Mouse (Mus musculus) bone marrow macrophage, adult 2 months (primary cell): ENCODE results near the gene Jade2.

Source experiments
- CTCF ChIP-seq: IDR thresholded peaks from 2 replicates; pipeline ENCODE4 v1.5.1; 2012; ENCODE audit warnings: low read depth, mild to moderate bottlenecking, low read length, moderate library complexity
- POLR2A ChIP-seq: IDR thresholded peaks from 2 replicates; pipeline ENCODE4 v1.6.1; 2012; ENCODE audit warnings: mild to moderate bottlenecking, low read depth, low read length, borderline replicate concordance

DNA sequence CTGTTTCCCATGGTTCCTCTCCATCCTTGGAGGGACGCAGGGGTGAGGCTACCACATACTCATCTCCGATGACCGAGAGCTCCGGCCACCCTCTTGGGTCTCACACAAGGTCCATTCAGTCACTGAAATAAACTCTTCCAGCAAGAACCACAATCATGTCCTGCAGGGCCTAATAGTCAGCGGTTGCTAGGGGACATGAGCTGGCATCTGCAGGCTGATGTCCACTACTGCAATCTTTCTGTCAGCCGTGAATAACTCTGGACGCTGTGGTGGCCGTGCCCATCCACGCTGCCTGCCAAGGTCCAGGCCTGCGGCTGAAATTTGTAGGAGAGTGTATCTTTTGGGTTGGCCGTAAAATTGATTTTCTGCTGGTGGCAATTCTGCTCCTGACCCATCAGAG, 34.2 kb downstream of the Jade2 start:
- no peak for TF ChIP-seq CTCF
- TF ChIP-seq POLR2A = no peak
